Mouse (Mus musculus) limb, embryonic 12.5 days (tissue): Measurements from ENCODE around the gene Acsm3. TPM values are rescaled to one million over a fixed set of nuclear protein-coding genes. Genes with fewer than 3 reads are reported as not detected.
"Not testable (repeated sequence)": the region's sequence is repeated elsewhere in the genome, so short reads cannot be mapped to it uniquely, and the experiment has no call there.

Experiments used
- ATAC-seq: fragments of 200-750 bp; cut with Nextera tagmentation; 2 replicates; pipeline ENCODE4 v1.8.0; 2017; ENCODE audit warnings: low read depth, moderate TSS enrichment; ENCODE audit not compliant: insufficient number of reproducible peaks, insufficient read depth, low FRiP score, low TSS enrichment
- H3K27ac ChIP-seq: fragments of 300-500 bp; sonication (generic); 2 replicates; pipeline ENCODE4 v1.5.1; 2016; ENCODE audit warnings: mild to moderate bottlenecking, moderate library complexity
- H3K27me3 ChIP-seq: fragments of 300-500 bp; sonication (generic); 2 replicates; pipeline ENCODE4 v1.6.1; 2016; ENCODE audit warnings: mild to moderate bottlenecking, moderate library complexity
- H3K36me3 ChIP-seq: fragments of 300-500 bp; sonication (generic); 2 replicates; pipeline ENCODE4 v1.6.1; 2016; ENCODE audit warnings: mild to moderate bottlenecking, moderate library complexity
- H3K4me1 ChIP-seq: fragments of 300-500 bp; sonication (generic); replicated peaks from 2 replicates; pipeline ENCODE4 v1.6.1; 2016
- H3K4me2 ChIP-seq: fragments of 300-500 bp; sonication (generic); 2 replicates; pipeline ENCODE4 v1.6.1; 2016; ENCODE audit warnings: mild to moderate bottlenecking, moderate library complexity
- H3K4me3 ChIP-seq: fragments of 300-500 bp; sonication (generic); replicated peaks from 2 replicates; pipeline ENCODE4 v1.5.1; 2016; ENCODE audit warnings: mild to moderate bottlenecking
- H3K9ac ChIP-seq: fragments of 300-500 bp; sonication (generic); replicated peaks from 2 replicates; pipeline ENCODE4 v1.6.1; 2016; ENCODE audit warnings: mild to moderate bottlenecking, moderate library complexity
- H3K9me3 ChIP-seq: fragments of 300-500 bp; sonication (generic); 2 replicates; pipeline ENCODE4 v1.6.1; 2016; ENCODE audit warnings: mild to moderate bottlenecking, moderate library complexity
- WGBS: fragments of 180-500 bp; shearing (Covaris S2); methylation state at CpG from one replicate; pipeline ENCODE4 v1.1.7; 2016; 5-methylcytosine and 5-hydroxymethylcytosine counted together
- polyA plus RNA-seq: library from polyadenylated mRNA; unstranded; fragments of >200 nt; fragmentation: Nextera tagmentation; extraction: Ambion mirVana; gene quantifications from 2 replicates; pipeline ENCODE4 v1.2.1, GENCODE M21; 2016

Acsm3 gene
- polyA plus RNA-seq: 0.13 and 0.36 TPM in 2 replicates

GRCm38 (mm10) chr7:119760527-119760951 is at the start of gene Acsm3:
Gene Acsm3 (plus strand): TSS chr7:119760923.
- Histone ChIP-seq H3K36me3 (no peaks in the 10 kb centered on the region), H3K27me3 (no peaks in the 10 kb centered on the region), H3K9ac (0 out of 2 replicates have a peak within 1 kb of the TSS, but pooled peaks have one; percentile 1), H3K9me3 (no peaks in the 10 kb centered on the region), H3K4me1 (no peaks in the 10 kb centered on the region), H3K4me2 (no peak within 1 kb of the TSS), H3K27ac (no peak within 1 kb of the TSS), H3K4me3 (no peak within 1 kb of the TSS)
- no peak for ATAC-seq
- 44% methylated on average over 11 of the region's 11 CpGs for WGBS

DNA sequence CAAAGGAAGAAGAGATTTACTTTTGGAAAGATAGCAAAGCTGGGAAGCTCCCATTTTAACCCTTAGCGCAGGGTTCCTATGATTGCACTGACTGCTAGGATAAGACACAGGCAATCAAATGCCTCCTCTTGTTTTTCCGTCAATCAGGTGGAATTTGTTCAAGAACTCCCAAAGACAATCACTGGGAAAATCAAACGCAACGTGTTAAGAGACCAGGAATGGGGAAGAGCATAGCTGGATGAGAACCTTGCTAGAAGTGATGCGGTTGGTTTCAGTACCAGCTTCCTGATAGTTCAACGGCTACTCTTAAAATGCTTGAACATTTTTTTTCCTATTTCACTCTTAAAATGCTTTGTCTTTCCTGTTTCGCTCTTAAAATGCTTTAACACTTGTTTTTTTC is 46.6 kb upstream of the Acsm3 start:
- Histone ChIP-seq H3K27me3 (no peaks in the 10 kb centered on the region), H3K27ac (no peak overlapping the region), H3K36me3 (peaks cover 40% of the 10 kb centered on the region), H3K4me3 (no peak overlapping the region), H3K4me2 (no peak overlapping the region), H3K9ac (no peak overlapping the region), H3K9me3 (no peaks in the 10 kb centered on the region), H3K4me1 (no peaks in the 10 kb centered on the region)
- 91% methylated on average over 7 of the region's 7 CpGs for WGBS
- ATAC-seq: no peak

DNA sequence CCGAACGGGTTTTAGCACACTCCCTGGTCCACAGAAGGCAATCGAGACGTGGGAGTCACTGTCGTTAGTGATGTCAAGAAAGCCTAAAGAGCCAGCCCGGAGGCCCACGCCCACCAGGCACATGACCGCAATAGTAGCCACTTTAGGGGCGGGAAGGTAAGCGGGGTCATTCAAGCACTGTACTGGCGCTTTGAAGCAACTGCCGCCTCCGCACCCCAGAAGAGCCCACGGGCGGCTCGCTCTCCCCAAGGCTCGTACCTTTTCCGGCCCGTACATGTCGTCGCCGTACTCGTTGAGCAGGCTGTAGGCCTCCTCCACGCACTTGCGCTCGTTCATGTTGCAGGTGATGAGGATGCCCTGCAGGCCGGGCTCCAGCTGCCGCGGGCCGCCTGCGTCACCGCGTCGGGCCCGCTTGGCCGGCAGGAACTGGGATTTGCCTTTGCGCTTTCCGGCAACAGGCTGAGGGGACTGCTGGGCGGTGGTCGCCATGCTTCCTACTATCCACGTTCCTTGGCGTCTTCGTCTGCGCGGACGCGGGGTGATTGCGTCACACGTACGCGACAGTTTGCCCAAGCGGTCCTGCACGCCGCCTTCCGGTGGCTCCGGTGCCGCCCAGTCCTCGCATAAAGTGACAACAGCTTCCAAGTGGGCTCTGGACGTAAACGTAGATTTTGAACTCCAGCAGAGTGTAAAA is 40.3 kb upstream of the Acsm3 start, which contains the start of gene Thumpd1:
TSS of gene Thumpd1 (minus strand) at position 546 of the 694 bp plus-strand sequence.
- peak within 1 kb of the TSS; percentile 90 for H3K4me3 ChIP-seq
- ATAC-seq: peak; percentile 92
- peak within 1 kb of the TSS; percentile 83 for H3K27ac ChIP-seq
- H3K4me2 ChIP-seq: peak within 1 kb of the TSS; percentile 65
- WGBS: under 1% methylated on average over 60 of the region's 60 CpGs
- no peaks in the 10 kb centered on the region for H3K9me3 ChIP-seq
- peaks cover 5% of the 10 kb centered on the region for H3K4me1 ChIP-seq
- peaks cover 36% of the 10 kb centered on the region for H3K36me3 ChIP-seq
- no peaks in the 10 kb centered on the region; the same call in 1 of the 2 replicates for H3K27me3 ChIP-seq
- peak within 1 kb of the TSS; percentile 85 for H3K9ac ChIP-seq

DNA sequence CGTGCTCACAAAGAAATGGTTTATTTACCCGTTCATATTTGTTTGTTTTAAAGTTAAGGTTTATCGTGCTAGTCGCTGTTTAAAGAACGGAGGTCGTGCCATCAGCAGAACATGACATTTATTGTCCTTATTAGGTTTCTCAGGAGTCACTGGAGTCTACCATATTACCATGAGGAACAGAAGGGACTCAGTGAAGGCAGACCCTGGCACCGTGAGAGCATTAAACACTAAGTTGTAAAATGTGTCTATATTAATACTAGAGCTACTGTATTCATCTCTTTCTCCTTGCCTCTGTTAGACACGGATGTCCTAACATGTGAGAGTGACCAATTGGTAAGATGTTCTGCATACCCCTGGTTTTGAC is 39.8 kb upstream of the Acsm3 start:
- no peak; the same call in 1 of the 2 replicates for ATAC-seq
- H3K4me2 ChIP-seq: peak overlapping the region; percentile 65
- peak overlapping the region; percentile 90 for H3K4me3 ChIP-seq
- 16% methylated on average over 8 of the region's 8 CpGs for WGBS
- no peak overlapping the region for H3K27ac ChIP-seq
- H3K4me1 ChIP-seq: peaks cover 5% of the 10 kb centered on the region
- H3K9me3 ChIP-seq: no peaks in the 10 kb centered on the region
- no peaks in the 10 kb centered on the region; the same call in 1 of the 2 replicates for H3K27me3 ChIP-seq
- H3K36me3 ChIP-seq: peaks cover 31% of the 10 kb centered on the region
- H3K9ac ChIP-seq: peak overlapping the region; percentile 85

- Histone ChIP-seq H3K4me1 (no peaks in the 10 kb centered on the region), H3K27ac (no peak overlapping the region), H3K36me3 (no peaks in the 10 kb centered on the region), H3K4me3 (no peak overlapping the region), H3K27me3 (no peaks in the 10 kb centered on the region; the same call in 1 of the 2 replicates), H3K9me3 (0 out of 2 replicates have a peak, but pooled peaks cover 5% of the 10 kb centered on the region), H3K9ac (no peak overlapping the region), H3K4me2 (no peak overlapping the region)
- 94% methylated on average over 2 of the region's 2 CpGs for WGBS
- ATAC-seq: no peak
Measured at GRCm38 (mm10) chr7:119727621-119728020, 33.1 kb upstream of the Acsm3 start.

GRCm38 (mm10) chr7:119731262-119731661 is 29.5 kb upstream of the Acsm3 start:
- not testable (repeated sequence) for H3K4me2 ChIP-seq, H3K4me3 ChIP-seq, H3K27me3 ChIP-seq, H3K36me3 ChIP-seq, H3K9me3 ChIP-seq, H3K27ac ChIP-seq, ATAC-seq, H3K9ac ChIP-seq, H3K4me1 ChIP-seq
- 87% methylated on average over 4 of the region's 4 CpGs for WGBS

- WGBS: 90% methylated on average over 2 of the region's 2 CpGs
- no peak for ATAC-seq
- H3K4me1 ChIP-seq: no peaks in the 10 kb centered on the region
- 0 out of 2 replicates have a peak, but pooled peaks cover 4% of the 10 kb centered on the region for H3K27me3 ChIP-seq
- H3K4me2 ChIP-seq: no peak overlapping the region
- H3K9me3 ChIP-seq: no peaks in the 10 kb centered on the region
- H3K9ac ChIP-seq: no peak overlapping the region
- H3K36me3 ChIP-seq: no peaks in the 10 kb centered on the region
- no peak overlapping the region for H3K4me3 ChIP-seq
- no peak overlapping the region for H3K27ac ChIP-seq
Measured at GRCm38 (mm10) chr7:119738877-119739276, 21.8 kb upstream of the Acsm3 start.

GRCm38 (mm10) chr7:119739798-119740468 is 20.8 kb upstream of the Acsm3 start:
- H3K4me1 ChIP-seq, H3K36me3 ChIP-seq, H3K27ac ChIP-seq, H3K27me3 ChIP-seq, H3K9me3 ChIP-seq: not testable (repeated sequence)
- peak overlapping the region; percentile 41 for H3K4me3 ChIP-seq
- H3K9ac ChIP-seq: peak overlapping the region; percentile 52; the same call in 1 of the 2 replicates
- peak overlapping the region; percentile 52 for H3K4me2 ChIP-seq
- ATAC-seq: 0 out of 2 replicates have a peak, but pooled peaks have one; percentile 31
- WGBS: 7% methylated on average over 27 of the region's 44 CpGs

DNA sequence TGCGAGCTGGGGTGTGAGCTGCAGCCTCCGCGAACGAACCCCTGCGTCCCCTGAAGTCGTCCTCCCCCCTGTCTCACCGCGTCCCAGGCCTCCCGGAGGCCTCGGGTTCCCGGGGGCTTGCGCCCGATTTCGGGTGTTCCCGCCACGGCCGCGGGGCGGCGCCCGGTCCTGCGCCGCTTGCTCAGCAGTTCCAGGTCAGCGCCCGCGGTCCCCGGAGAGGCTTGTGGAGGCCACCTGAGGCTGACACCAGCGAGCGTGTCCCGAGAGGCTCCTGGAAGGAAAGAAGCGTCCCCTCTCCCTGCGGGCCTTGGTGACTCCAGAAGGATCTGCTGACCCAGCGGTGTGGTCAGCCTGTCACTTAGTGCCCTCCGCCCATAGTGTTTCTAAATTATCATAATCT is 16.4 kb upstream of the Acsm3 start:
- ATAC-seq: no peak
- Histone ChIP-seq H3K27ac (no peak overlapping the region), H3K4me3 (peak overlapping the region; percentile 15), H3K27me3 (no peaks in the 10 kb centered on the region), H3K4me2 (peak overlapping the region; percentile 46), H3K4me1 (no peaks in the 10 kb centered on the region), H3K36me3 (no peaks in the 10 kb centered on the region), H3K9me3 (no peaks in the 10 kb centered on the region), H3K9ac (peak overlapping the region; percentile 34; the same call in 1 of the 2 replicates)
- 6% methylated on average over 34 of the region's 34 CpGs for WGBS

- Histone ChIP-seq H3K36me3 (no peaks in the 10 kb centered on the region), H3K4me3 (no peak overlapping the region), H3K27me3 (no peaks in the 10 kb centered on the region), H3K9ac (no peak overlapping the region), H3K9me3 (no peaks in the 10 kb centered on the region), H3K27ac (no peak overlapping the region), H3K4me1 (no peaks in the 10 kb centered on the region), H3K4me2 (no peak overlapping the region)
- WGBS: 92% methylated on average over 1 of the region's 1 CpGs
- ATAC-seq: no peak
Measured at GRCm38 (mm10) chr7:119745869-119746268, 14.9 kb upstream of the Acsm3 start.

DNA sequence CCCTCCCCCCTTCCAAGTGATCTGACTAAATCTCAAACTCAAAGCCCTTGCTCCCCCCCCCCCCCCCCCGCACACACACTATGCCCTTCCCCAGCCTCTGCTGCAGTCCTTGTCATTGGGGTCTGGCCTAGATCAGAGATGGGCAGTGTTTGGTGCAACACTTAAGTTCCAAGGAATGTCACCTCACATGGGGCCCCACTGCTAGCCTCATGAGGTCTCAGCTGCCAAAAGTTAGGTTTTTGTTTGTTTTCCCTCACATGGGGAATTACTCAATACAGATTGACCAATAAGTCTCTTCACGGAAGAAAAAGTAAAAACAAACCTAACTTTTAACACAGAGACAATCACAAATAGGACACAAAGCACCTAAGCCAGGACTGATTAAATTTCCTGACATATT is 12.0 kb upstream of the Acsm3 start:
- no peaks in the 10 kb centered on the region for H3K36me3 ChIP-seq
- 70% methylated on average over 1 of the region's 2 CpGs for WGBS
- H3K27ac ChIP-seq: no peak overlapping the region
- H3K4me3 ChIP-seq: no peak overlapping the region
- no peaks in the 10 kb centered on the region for H3K9me3 ChIP-seq
- H3K4me2 ChIP-seq: no peak overlapping the region
- no peak for ATAC-seq
- H3K4me1 ChIP-seq: no peaks in the 10 kb centered on the region
- no peak overlapping the region for H3K9ac ChIP-seq
- H3K27me3 ChIP-seq: no peaks in the 10 kb centered on the region
